Mouse (Mus musculus): ENCODE results near the gene Fgf18. TPM values are rescaled to one million over a fixed set of nuclear protein-coding genes. Genes with fewer than 3 reads are reported as not detected.

Fgf18 gene
- polyA plus RNA-seq, 1 experiment: not detected

DNA sequence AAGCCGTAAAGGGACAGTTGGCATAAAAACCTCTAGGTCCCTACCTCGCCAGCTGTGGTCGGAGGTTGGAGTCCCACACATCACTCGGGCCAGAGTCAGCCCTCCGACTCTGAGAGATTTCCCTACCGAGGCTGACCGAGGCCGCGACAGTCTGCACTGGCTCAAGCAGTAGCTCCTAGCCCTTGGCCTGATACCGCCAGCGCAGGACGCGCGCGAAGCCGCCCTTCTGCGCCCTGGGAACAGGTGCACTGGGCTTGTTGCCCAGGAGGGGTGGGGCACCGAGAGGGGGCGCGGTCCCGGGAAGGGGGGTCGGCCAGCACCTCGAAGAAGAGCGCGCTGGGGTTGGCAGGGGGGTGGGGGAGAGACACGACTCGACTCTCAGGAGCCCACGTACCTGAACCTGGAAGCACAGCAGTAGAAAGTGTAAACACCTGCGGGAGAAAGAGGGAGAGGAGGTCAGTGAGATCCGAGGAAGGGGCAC lies 509 bp downstream of the Fgf18 start:
- H3K4me3 ChIP-seq (replicated peaks): no peak overlapping the region
- H3K36me3 ChIP-seq (ENCODE audit: control insufficient read depth): peaks cover 27% of the 10 kb centered on the region
- TF ChIP-seq GATA1 (IDR thresholded peaks at IDR 0.05; ENCODE audit: low read length): no peak
- no peak for TF ChIP-seq TAL1 (IDR thresholded peaks at IDR 0.05; ENCODE audit: low read length)
- peaks cover 74% of the 10 kb centered on the region for H3K27me3 ChIP-seq (ENCODE audit: control insufficient read depth)
- H3K9me3 ChIP-seq (ENCODE audit: control insufficient read depth, low read length): peaks cover 7% of the 10 kb centered on the region; the same call in 1 of the 2 replicates
- peaks cover 9% of the 10 kb centered on the region for H3K4me1 ChIP-seq (ENCODE audit: control insufficient read depth)

DNA sequence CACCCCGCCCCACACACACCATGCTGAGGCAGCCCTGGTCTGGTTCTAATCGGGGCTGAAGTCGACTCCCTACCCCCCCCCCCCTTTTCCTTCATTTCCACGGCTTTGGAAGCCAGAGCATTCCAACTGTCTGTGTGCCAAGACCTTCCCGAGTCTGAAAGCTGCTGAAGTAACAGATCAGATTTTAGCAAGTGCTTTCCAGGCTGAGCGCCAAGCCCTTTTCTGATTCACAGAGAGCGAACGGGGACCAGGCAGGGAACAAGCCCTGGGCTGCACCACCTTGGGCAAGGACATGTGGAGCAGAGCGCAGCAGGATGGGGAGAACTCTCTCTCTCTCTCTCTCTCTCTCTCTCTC lies 1.1 kb downstream of the Fgf18 start:
- no peak for TF ChIP-seq TAL1 (IDR thresholded peaks at IDR 0.05; ENCODE audit: low read length)
- no peak for TF ChIP-seq GATA1 (IDR thresholded peaks at IDR 0.05; ENCODE audit: low read length)
- H3K4me3 ChIP-seq (replicated peaks): no peak overlapping the region
- H3K9me3 ChIP-seq (ENCODE audit: control insufficient read depth, low read length): peaks cover 7% of the 10 kb centered on the region; the same call in 1 of the 2 replicates
- H3K36me3 ChIP-seq (ENCODE audit: control insufficient read depth): peaks cover 21% of the 10 kb centered on the region
- H3K27me3 ChIP-seq (ENCODE audit: control insufficient read depth): peaks cover 74% of the 10 kb centered on the region
- peaks cover 9% of the 10 kb centered on the region for H3K4me1 ChIP-seq (ENCODE audit: control insufficient read depth)

GRCm38 (mm10) chr11:33145201-33146142 lies 1.7 kb downstream of the Fgf18 start:
- Histone ChIP-seq H3K4me3 (replicated peaks) (no peak overlapping the region), H3K36me3 (ENCODE audit: control insufficient read depth) (peaks cover 15% of the 10 kb centered on the region), H3K27me3 (ENCODE audit: control insufficient read depth) (peaks cover 74% of the 10 kb centered on the region), H3K4me1 (ENCODE audit: control insufficient read depth) (peaks cover 9% of the 10 kb centered on the region), H3K9me3 (ENCODE audit: control insufficient read depth, low read length) (peaks cover 7% of the 10 kb centered on the region; the same call in 1 of the 2 replicates)
- no peak for TF ChIP-seq TAL1 (IDR thresholded peaks at IDR 0.05; ENCODE audit: low read length)
- TF ChIP-seq GATA1 (IDR thresholded peaks at IDR 0.05; ENCODE audit: low read length): no peak

DNA sequence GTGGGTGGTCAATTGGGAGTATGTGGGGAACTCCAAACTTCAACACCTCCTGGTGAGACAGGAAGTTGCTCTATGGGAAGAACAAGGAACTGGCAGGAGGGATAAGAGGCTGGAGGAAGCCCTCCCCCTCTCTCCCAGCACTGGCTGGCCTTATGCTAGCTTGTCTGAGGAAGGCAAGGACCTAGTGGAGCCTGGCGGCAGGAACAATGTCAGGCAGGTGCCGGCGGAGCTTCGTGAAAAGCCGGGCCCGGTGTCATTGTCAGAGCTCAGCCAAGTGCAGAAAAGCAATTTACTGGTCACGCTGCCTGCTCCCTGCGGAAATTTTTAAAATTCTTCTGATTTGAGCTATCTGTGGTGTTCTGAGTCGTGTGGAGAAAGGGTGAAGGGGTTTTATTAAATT lies 3.3 kb downstream of the Fgf18 start:
- Histone ChIP-seq H3K4me3 (replicated peaks) (no peak overlapping the region), H3K27me3 (ENCODE audit: control insufficient read depth) (peaks cover 68% of the 10 kb centered on the region), H3K36me3 (ENCODE audit: control insufficient read depth) (no peaks in the 10 kb centered on the region), H3K9me3 (ENCODE audit: control insufficient read depth, low read length) (peaks cover 7% of the 10 kb centered on the region; the same call in 1 of the 2 replicates), H3K4me1 (ENCODE audit: control insufficient read depth) (peaks cover 9% of the 10 kb centered on the region)
- TF ChIP-seq GATA1 (IDR thresholded peaks at IDR 0.05; ENCODE audit: low read length): no peak
- no peak for TF ChIP-seq TAL1 (IDR thresholded peaks at IDR 0.05; ENCODE audit: low read length)

DNA sequence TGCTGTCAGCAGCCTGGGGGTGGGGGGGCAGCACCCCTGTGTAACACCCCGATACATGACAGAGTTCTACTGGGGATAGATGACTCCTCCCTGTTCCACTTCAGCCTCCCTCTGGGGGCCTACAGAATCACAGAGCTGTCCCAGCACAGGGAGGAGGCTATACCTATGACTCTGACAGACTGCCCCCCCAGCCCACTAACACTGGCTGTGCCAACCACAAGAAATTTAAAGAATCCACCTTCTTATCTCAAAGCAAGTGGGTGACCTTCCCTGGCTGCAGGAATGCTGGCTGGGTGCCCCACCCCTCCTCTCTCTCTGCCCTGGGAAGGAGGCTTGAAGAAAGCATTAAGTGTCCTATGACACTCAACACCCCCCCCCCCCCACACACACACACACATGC lies 4.4 kb downstream of the Fgf18 start:
- Histone ChIP-seq H3K36me3 (ENCODE audit: control insufficient read depth) (no peaks in the 10 kb centered on the region), H3K4me3 (replicated peaks) (no peak overlapping the region), H3K9me3 (ENCODE audit: control insufficient read depth, low read length) (peaks cover 7% of the 10 kb centered on the region; the same call in 1 of the 2 replicates), H3K4me1 (ENCODE audit: control insufficient read depth) (peaks cover 4% of the 10 kb centered on the region), H3K27me3 (ENCODE audit: control insufficient read depth) (peaks cover 59% of the 10 kb centered on the region)
- TF ChIP-seq TAL1 (IDR thresholded peaks at IDR 0.05; ENCODE audit: low read length) (no peak), GATA1 (IDR thresholded peaks at IDR 0.05; ENCODE audit: low read length) (no peak)

DNA sequence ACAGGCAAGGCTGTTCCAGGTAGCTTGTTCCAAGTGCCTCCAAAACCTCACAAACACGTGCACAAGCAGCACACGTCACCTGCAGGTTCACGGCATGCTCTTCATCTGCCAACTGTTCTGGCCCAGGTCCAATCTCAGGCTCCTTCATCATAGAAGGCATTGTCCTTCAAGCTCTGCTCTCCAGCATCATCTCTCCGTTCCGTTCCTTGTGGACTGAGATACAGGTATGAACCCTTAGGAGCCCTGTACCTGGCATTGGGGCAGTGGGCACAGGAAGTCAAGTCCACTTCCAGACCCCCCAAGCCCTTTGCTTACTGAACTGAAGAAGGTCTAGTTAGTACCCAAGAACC lies 7.1 kb downstream of the Fgf18 start:
- Histone ChIP-seq H3K4me3 (replicated peaks) (no peak overlapping the region), H3K4me1 (ENCODE audit: control insufficient read depth) (no peaks in the 10 kb centered on the region), H3K9me3 (ENCODE audit: control insufficient read depth, low read length) (no peaks in the 10 kb centered on the region), H3K27me3 (ENCODE audit: control insufficient read depth) (peaks cover 32% of the 10 kb centered on the region), H3K36me3 (ENCODE audit: control insufficient read depth) (no peaks in the 10 kb centered on the region)
- TF ChIP-seq GATA1 (IDR thresholded peaks at IDR 0.05; ENCODE audit: low read length): no peak
- no peak for TF ChIP-seq TAL1 (IDR thresholded peaks at IDR 0.05; ENCODE audit: low read length)

- no peak overlapping the region for H3K4me3 ChIP-seq (replicated peaks)
- peaks cover 27% of the 10 kb centered on the region for H3K27me3 ChIP-seq (ENCODE audit: control insufficient read depth)
- no peaks in the 10 kb centered on the region for H3K9me3 ChIP-seq (ENCODE audit: control insufficient read depth, low read length)
- no peaks in the 10 kb centered on the region for H3K4me1 ChIP-seq (ENCODE audit: control insufficient read depth)
- no peak for TF ChIP-seq TAL1 (IDR thresholded peaks at IDR 0.05; ENCODE audit: low read length)
- TF ChIP-seq GATA1 (IDR thresholded peaks at IDR 0.05; ENCODE audit: low read length): no peak
- H3K36me3 ChIP-seq (ENCODE audit: control insufficient read depth): no peaks in the 10 kb centered on the region
Measured at GRCm38 (mm10) chr11:33139458-33140110, 7.6 kb downstream of the Fgf18 start.

GRCm38 (mm10) chr11:33138686-33139085 lies 8.5 kb downstream of the Fgf18 start:
- no peak for TF ChIP-seq TAL1 (IDR thresholded peaks at IDR 0.05; ENCODE audit: low read length)
- TF ChIP-seq GATA1 (IDR thresholded peaks at IDR 0.05; ENCODE audit: low read length): no peak
- H3K4me3 ChIP-seq (replicated peaks): no peak overlapping the region
- H3K9me3 ChIP-seq (ENCODE audit: control insufficient read depth, low read length): no peaks in the 10 kb centered on the region
- H3K4me1 ChIP-seq (ENCODE audit: control insufficient read depth): no peaks in the 10 kb centered on the region
- H3K27me3 ChIP-seq (ENCODE audit: control insufficient read depth): peaks cover 18% of the 10 kb centered on the region
- H3K36me3 ChIP-seq (ENCODE audit: control insufficient read depth): no peaks in the 10 kb centered on the region

- no peaks in the 10 kb centered on the region for H3K4me1 ChIP-seq (ENCODE audit: control insufficient read depth)
- no peaks in the 10 kb centered on the region for H3K9me3 ChIP-seq (ENCODE audit: control insufficient read depth, low read length)
- TF ChIP-seq TAL1 (IDR thresholded peaks at IDR 0.05; ENCODE audit: low read length) (no peak), GATA1 (IDR thresholded peaks at IDR 0.05; ENCODE audit: low read length) (no peak)
- H3K36me3 ChIP-seq (ENCODE audit: control insufficient read depth): no peaks in the 10 kb centered on the region
- H3K4me3 ChIP-seq (replicated peaks): no peak overlapping the region
- H3K27me3 ChIP-seq (ENCODE audit: control insufficient read depth): peaks cover 2% of the 10 kb centered on the region
Measured at GRCm38 (mm10) chr11:33134391-33134986, 12.7 kb downstream of the Fgf18 start.
